Mouse (Mus musculus) stomach, postnatal 0 days (tissue): Measurements from ENCODE around the gene Abhd14a.

ENCODE experiments used
- CTCF ChIP-seq: IDR thresholded peaks from 2 replicates; pipeline ENCODE4 v1.5.1; 2016; ENCODE audit warnings: antibody characterized with exemption, low read depth, mild to moderate bottlenecking, moderate library complexity
- EP300 ChIP-seq: optimal IDR thresholded peaks from 2 replicates; pipeline ENCODE3; 2016; ENCODE audit warnings: antibody characterized with exemption

DNA sequence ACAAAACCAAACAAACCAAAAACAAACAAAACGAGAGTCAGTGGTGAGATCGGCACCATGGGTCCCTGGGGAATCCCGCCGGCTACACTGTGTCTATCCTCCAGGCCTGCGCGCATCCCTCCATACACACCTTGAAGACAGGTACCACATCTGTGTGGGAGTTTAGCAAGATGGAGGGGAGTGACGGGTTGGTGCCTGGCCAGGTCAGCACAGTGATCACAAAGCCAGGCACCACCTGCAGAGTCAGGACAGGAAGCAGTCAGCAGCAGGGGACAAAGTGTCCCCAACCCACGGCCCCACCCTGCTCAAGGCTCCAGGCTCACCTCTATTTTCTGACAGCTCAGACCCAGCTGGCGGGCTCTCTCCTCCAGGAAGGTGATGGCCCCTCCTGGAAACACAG lies 10.9 kb downstream of the Abhd14a start:
- TF ChIP-seq EP300 = no peak
- no peak for TF ChIP-seq CTCF
